Mouse (Mus musculus) lung, postnatal 0 days (tissue): ENCODE data around the gene Riox1. TPM values are rescaled to one million over a fixed set of nuclear protein-coding genes. Genes with fewer than 3 reads are reported as not detected.

Source experiments
- ATAC-seq: fragments of 200-750 bp; cut with Nextera tagmentation; 2 replicates; pipeline ENCODE4 v1.8.0; 2017; ENCODE audit warnings: moderate library complexity
- DNase-seq: peaks from one replicate; pipeline ENCODE4 v3.0.0-alpha.2; 2016; ENCODE audit warnings: low spot score
- H3K27ac ChIP-seq: fragments of 300-500 bp; sonication (generic); 2 replicates; pipeline ENCODE4 v1.5.1; 2014; ENCODE audit warnings: antibody characterized with exemption, mild to moderate bottlenecking, low read length, mixed read lengths
- H3K27me3 ChIP-seq: fragments of 300-500 bp; sonication (generic); replicated peaks from 2 replicates; pipeline ENCODE4 v1.6.1; 2014; ENCODE audit warnings: low read length, mixed read lengths; ENCODE audit not compliant: insufficient read depth
- H3K36me3 ChIP-seq: fragments of 300-500 bp; sonication (generic); 2 replicates; pipeline ENCODE4 v1.6.1; 2014; ENCODE audit warnings: low read length, mixed read lengths; ENCODE audit not compliant: insufficient read depth
- H3K4me1 ChIP-seq: fragments of 300-500 bp; sonication (generic); 2 replicates; pipeline ENCODE4 v1.6.1; 2014; ENCODE audit warnings: antibody characterized with exemption, low read depth, low read length, mixed read lengths; ENCODE audit not compliant: insufficient read depth
- H3K4me2 ChIP-seq: fragments of 300-500 bp; sonication (generic); replicated peaks from 2 replicates; pipeline ENCODE4 v1.6.1; 2014; ENCODE audit warnings: low read depth, mild to moderate bottlenecking, low read length, moderate library complexity, mixed read lengths
- H3K4me3 ChIP-seq: fragments of 300-500 bp; sonication (generic); 2 replicates; pipeline ENCODE4 v1.5.1; 2014; ENCODE audit warnings: low read depth, low read length
- H3K9ac ChIP-seq: fragments of 300-500 bp; sonication (generic); replicated peaks from 2 replicates; pipeline ENCODE4 v1.6.1; 2014; ENCODE audit warnings: low read depth, mild to moderate bottlenecking
- H3K9me3 ChIP-seq: fragments of 300-500 bp; sonication (generic); 2 replicates; pipeline ENCODE4 v1.6.1; 2016; ENCODE audit warnings: low read length, mixed read lengths
- CTCF ChIP-seq: IDR thresholded peaks from 2 replicates; pipeline ENCODE4 v1.5.1; 2016; ENCODE audit warnings: antibody characterized with exemption, mild to moderate bottlenecking
- EP300 ChIP-seq: IDR thresholded peaks from 2 replicates; pipeline ENCODE4 v1.6.1; 2016; ENCODE audit warnings: antibody characterized with exemption, mild to moderate bottlenecking, control low read depth
- WGBS: fragments of 180-500 bp; shearing (Covaris S2); extraction: QIAGEN DNeasy Blood & Tissue Kit; methylation state at CpG from one replicate; pipeline ENCODE4 v1.1.7; 2014; 5-methylcytosine and 5-hydroxymethylcytosine counted together
- polyA plus RNA-seq: library from polyadenylated mRNA; unstranded; fragments of >200 nt; fragmentation: Nextera tagmentation; extraction: Ambion mirVana; gene quantifications from 2 replicates; pipeline ENCODE4 v1.2.1, GENCODE M21; 2015

Riox1 gene
- polyA plus RNA-seq, 1 experiment from 2014 or later = 11.7 TPM

DNA sequence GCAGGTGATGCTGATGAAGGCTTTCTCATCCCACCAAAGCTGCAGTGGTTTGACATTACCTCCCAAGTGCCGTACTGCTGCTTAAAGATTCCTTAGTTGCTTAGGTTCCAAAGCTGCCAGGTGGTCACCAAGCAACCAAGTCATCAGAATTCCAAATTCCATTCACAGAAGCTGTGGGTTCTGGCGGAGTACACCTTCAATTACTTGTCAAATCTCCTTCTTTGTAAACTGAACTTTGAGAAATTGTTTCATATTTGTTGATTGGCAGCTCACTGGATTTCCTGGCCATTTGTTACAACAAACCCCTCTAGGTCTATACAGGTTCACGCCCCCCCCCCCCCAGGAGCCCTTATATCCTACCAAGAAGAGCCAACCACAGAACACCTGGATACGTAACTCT lies 34.3 kb downstream of the Riox1 start, which contains the start of gene Heatr4:
TSS of gene Heatr4 (minus strand) at position 101 of the 400 bp plus-strand sequence.
- 62% methylated on average over 4 of the region's 4 CpGs for WGBS
- ATAC-seq (no peak), DNase-seq (no peak)
- TF ChIP-seq CTCF (no peak), EP300 (no peak)
- Histone ChIP-seq H3K9ac (no peak within 1 kb of the TSS), H3K27ac (no peak within 1 kb of the TSS), H3K4me1 (peaks cover 17% of the 10 kb centered on the region; the same call in 1 of the 2 replicates), H3K36me3 (no peaks in the 10 kb centered on the region), H3K4me3 (no peak within 1 kb of the TSS), H3K27me3 (no peaks in the 10 kb centered on the region), H3K9me3 (no peaks in the 10 kb centered on the region), H3K4me2 (no peak within 1 kb of the TSS)

DNA sequence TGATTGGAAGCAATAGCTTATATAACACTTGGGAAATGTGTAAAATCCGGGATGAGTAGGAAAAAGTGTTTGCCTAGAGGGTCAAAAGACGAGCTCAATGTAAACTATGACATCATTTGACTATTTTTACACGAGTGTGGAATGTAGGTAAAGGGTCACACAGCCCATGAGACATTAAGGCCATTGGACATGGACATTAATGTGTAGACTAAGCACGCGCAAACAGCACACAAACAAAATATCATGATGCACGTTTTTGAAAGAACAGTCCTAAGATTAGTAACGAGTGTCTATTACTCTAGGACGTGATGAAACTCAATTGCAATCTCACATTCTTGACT lies 36.8 kb downstream of the Riox1 start:
- no peaks in the 10 kb centered on the region for H3K27me3 ChIP-seq
- H3K9me3 ChIP-seq = no peaks in the 10 kb centered on the region
- peak overlapping the region; percentile 97 for H3K27ac ChIP-seq
- no peak for DNase-seq
- H3K4me1 ChIP-seq = peaks cover 13% of the 10 kb centered on the region; the same call in 1 of the 2 replicates
- peak overlapping the region; percentile 67 for H3K4me3 ChIP-seq
- 9% methylated on average over 8 of the region's 8 CpGs for WGBS
- TF ChIP-seq EP300 = no peak
- no peak for TF ChIP-seq CTCF
- peak; percentile 32 for ATAC-seq
- H3K4me2 ChIP-seq = peak overlapping the region; percentile 60
- H3K9ac ChIP-seq = peak overlapping the region; percentile 68; the same call in 1 of the 2 replicates
- no peaks in the 10 kb centered on the region for H3K36me3 ChIP-seq

DNA sequence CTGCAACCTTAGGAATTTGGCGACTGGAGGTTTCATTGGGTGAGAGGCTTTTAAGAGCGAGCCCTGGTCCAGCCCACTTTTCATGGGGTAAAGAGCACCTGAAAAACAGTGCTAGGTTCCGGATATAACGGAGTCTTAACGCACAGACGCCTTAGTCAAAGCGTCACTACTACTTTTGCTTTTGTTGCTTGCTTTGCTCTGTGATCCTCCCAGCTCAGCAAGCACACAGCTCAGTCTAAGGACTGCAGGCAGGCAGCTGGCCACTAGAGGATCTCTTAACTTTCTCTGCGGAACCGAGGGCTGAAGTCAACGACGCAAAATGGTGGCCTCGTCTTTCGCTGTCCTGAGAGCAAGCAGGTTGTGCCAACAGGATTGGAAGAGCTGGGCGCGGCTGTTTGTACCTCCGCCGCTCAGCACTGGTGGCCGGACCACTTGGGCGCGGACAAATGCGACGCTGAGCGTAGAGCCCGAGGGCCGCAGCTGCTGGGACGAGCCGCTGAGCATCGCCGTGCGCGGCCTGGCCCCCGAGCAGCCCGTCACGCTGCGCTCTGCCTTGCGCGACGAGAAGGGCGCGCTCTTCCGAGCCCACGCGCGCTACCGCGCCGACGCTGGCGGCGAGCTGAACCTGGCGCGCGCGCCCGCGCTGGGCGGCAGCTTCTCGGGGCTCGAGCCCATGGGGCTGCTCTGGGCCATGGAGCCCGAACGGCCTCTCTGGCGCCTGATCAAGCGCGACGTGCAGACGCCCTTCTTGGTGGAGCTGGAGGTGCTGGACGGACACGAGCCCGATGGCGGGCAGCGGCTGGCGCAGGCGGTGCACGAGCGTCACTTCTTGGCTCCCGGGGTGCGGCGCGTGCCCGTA lies 37.4 kb downstream of the Riox1 start, which contains the start of gene Acot2:
TSS of gene Acot2 (plus strand) at position 279 of the 859 bp plus-strand sequence.
- Histone ChIP-seq H3K27me3 (no peaks in the 10 kb centered on the region), H3K4me1 (peaks cover 12% of the 10 kb centered on the region; the same call in 1 of the 2 replicates), H3K27ac (peak within 1 kb of the TSS; percentile 97), H3K9ac (peak within 1 kb of the TSS; percentile 68), H3K9me3 (no peaks in the 10 kb centered on the region), H3K36me3 (no peaks in the 10 kb centered on the region), H3K4me3 (peak within 1 kb of the TSS; percentile 67), H3K4me2 (peak within 1 kb of the TSS; percentile 60)
- TF ChIP-seq EP300 (peak; percentile 68; the same call in 1 of the 2 replicates), CTCF (peak; percentile 81)
- under 1% methylated on average over 69 of the region's 80 CpGs for WGBS
- DNase-seq (peak; percentile 95), ATAC-seq (peak; percentile 88)

DNA sequence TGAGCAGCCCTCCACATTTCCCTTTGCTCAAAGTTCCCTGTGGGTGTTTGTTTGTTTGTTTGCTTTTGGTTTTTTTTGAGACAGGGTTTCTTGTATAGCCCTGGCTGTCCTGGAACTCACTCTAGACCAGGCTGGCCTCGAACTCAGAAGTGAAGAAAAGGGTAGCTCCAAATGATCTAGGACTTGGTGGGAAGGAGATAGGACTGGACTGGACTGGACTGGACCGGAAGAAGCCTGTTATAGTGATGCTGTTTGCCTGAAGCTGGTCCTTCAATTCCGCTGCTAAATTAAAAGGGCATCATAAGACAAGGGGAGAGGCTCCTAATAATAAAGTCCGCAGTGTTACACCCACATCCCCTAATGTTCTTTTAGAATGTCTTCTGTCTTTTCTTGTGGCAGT lies 38.1 kb downstream of the Riox1 start:
- H3K27ac ChIP-seq = peak overlapping the region; percentile 97
- DNase-seq (peak; percentile 39), ATAC-seq (no peak)
- 57% methylated on average over 4 of the region's 4 CpGs for WGBS
- H3K4me3 ChIP-seq = peak overlapping the region; percentile 67
- H3K27me3 ChIP-seq = no peaks in the 10 kb centered on the region
- H3K4me1 ChIP-seq = peaks cover 12% of the 10 kb centered on the region; the same call in 1 of the 2 replicates
- H3K9ac ChIP-seq = peak overlapping the region; percentile 68
- no peaks in the 10 kb centered on the region for H3K9me3 ChIP-seq
- H3K36me3 ChIP-seq = no peaks in the 10 kb centered on the region
- H3K4me2 ChIP-seq = peak overlapping the region; percentile 60
- TF ChIP-seq EP300 (no peak; the same call in 1 of the 2 replicates), CTCF (no peak)

DNA sequence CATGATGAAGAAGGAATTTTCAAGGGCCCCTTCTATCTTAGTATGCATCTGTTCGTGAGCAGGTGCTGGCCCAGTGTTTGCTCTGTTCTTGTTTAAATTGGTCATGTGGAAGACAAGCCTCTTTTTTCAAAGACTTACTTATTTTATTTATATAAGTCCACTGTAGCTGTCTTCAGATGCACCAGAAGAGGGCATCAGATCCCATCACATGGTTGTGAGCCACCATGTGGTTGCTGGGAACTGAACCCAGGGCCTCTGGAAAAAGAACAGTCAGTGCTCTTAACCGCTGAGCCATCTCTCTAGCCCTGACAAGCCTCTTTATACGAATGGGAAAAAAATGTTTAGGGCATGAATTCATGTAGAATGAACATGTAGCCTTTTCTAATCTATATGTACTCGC lies 39.0 kb downstream of the Riox1 start:
- TF ChIP-seq CTCF (peak; percentile 43), EP300 (no peak)
- Histone ChIP-seq H3K4me1 (peaks cover 12% of the 10 kb centered on the region; the same call in 1 of the 2 replicates), H3K4me3 (0 out of 2 replicates have a peak overlapping the region, but pooled peaks have one; percentile 67), H3K27ac (no peak overlapping the region), H3K9me3 (no peaks in the 10 kb centered on the region), H3K36me3 (no peaks in the 10 kb centered on the region), H3K9ac (no peak overlapping the region), H3K27me3 (no peaks in the 10 kb centered on the region), H3K4me2 (peak overlapping the region; percentile 60; the same call in 1 of the 2 replicates)
- DNase-seq (no peak), ATAC-seq (no peak)
- WGBS = 91% methylated on average over 4 of the region's 4 CpGs

DNA sequence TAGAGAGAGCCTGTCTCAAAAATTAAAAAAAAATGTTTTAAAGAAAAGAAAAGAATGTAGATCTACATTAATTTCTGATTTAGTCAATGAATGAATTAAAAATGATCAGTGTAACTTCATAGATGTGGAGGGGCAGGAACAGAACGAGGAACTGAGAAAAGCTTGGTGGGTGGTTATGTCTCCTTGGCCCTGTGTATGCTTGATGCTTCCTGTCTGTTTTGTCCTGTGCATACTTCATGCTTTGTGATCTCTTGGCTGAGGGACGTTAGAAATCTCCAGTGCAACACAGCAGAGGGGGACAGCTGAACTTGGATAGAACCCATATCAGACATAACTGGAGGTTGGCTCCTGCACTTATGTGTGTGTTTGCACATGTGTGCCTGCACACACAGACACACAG lies 46.8 kb downstream of the Riox1 start:
- no peaks in the 10 kb centered on the region for H3K4me1 ChIP-seq
- DNase-seq = no peak
- H3K4me3 ChIP-seq = no peak overlapping the region
- H3K9me3 ChIP-seq = no peaks in the 10 kb centered on the region
- ATAC-seq = no peak
- no peak overlapping the region for H3K27ac ChIP-seq
- no peak overlapping the region for H3K4me2 ChIP-seq
- TF ChIP-seq CTCF (no peak), EP300 (no peak)
- H3K36me3 ChIP-seq = no peaks in the 10 kb centered on the region
- H3K9ac ChIP-seq = no peak overlapping the region
- 45% methylated on average over 2 of the region's 2 CpGs for WGBS
- no peaks in the 10 kb centered on the region for H3K27me3 ChIP-seq
